Mouse (Mus musculus) thymus, postnatal 36 days (tissue): ENCODE measurements around the gene Eid1.

Experiments used
- DNase-seq, 2 experiments: peaks; one replicate each; pipeline ENCODE4 v3.0.0; 2022; ENCODE audit warnings: mixed read lengths in 2 of 2

Eid1 gene

DNA sequence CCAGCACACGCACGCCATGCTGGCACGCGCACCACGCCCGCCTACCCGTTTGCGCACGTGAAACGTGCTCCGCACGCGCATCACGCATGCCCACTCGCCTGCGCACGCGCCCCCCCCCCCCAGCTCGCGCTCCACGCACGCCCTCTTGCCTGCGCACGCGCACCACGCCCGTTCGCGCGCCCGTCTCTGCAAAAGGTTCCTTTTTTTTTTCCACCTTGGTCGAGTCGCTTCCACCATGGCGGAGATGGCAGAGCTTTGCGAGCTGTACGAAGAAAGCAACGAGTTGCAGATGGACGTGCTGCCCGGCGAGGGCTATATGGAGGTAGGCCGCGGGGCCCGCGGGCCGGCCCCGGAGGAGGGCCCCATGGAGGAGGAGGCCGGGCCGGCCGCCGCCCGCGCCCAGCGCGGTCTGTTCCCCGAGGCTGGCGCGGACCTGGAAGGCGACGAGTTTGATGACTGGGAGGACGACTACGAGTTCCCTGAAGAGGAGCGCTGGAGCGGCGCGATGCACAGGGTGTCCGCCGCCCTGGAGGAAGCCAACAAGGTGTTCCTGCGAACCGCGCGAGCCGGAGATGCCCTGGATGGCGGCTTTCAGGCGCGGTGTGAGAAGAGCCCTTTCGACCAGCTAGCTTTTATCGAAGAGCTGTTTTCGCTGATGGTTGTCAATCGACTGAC is at the start of gene Eid1:
TSS of gene Eid1 (plus strand) at position 139 of the 675 bp plus-strand sequence.
- peak; percentile 76 to 80 for DNase-seq

DNA sequence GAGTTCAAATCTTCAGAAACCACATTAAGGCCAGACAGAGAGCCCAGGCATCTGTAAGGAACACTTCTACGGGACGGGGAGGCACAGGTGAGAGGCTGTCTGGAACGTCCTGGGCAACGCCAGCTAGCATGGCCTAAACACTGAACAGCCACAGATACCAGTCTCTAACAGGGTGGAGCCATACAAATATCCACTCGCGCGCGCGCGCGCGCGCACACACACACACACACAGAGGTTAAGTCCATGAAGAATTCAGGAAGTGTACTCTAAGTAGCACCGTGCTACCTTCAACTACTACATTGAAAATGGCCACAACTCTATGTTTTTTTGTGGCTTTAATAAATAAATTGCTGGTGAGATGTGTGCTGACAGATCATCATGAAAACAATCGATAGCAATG is 49.7 kb upstream of the Eid1 start:
- no peak for DNase-seq

DNA sequence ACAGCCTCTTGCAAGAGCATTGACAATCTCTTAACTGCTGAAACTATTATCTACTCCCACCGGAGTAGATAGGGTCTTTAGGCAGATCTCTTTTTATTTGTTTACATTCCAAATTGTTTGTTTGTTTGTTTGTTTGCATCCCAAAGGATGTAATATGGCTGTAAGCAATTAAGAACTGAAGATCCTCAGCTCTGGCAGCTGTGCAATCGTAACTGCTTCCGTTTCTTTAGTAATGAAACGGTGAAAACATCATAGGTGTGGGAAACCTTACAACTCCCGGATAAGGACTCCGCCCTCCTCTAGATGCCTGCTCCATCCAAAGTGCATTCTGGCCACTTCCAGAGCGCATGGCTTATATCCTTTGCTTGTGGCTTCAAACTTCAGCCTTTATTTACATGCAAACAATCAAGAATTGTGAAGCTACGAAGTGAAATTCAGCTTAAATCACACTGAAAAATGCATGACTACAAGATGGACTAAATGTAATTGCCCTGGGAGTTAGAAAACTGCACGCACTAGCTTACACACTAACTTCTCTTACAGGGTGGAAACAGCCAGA is 48.7 kb upstream of the Eid1 start:
- DNase-seq, result no peak

- DNase-seq, result peak; percentile 96 to 98
Observed at GRCm38 (mm10) chr2:125624837-125625351, 48.0 kb upstream of the Eid1 start, which contains the start of gene Cep152. Gene Cep152 (minus strand): TSS chr2:125625113.

DNA sequence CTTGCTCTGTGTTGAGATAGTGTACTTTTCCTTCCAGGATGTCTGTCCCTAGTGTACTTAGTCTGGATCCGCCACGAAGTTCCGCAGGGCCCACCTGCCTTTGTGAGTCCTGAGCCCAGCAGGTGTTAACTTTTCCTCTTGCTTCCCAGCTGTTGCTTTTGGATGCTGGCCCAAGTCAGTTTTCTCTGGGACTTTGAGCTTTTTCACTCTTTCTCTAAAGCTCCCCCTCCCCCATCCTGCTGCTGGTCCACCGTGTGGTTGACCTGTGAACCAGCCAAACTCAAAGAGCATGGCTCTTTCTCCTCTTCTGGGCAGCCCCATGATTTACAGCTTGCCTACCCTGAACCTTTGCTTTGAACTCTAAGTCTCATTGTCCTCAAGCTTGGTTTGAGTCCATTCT is 46.4 kb upstream of the Eid1 start:
- no peak for DNase-seq

GRCm38 (mm10) chr2:125628487-125628886 is 44.4 kb upstream of the Eid1 start:
- DNase-seq, result no peak

DNA sequence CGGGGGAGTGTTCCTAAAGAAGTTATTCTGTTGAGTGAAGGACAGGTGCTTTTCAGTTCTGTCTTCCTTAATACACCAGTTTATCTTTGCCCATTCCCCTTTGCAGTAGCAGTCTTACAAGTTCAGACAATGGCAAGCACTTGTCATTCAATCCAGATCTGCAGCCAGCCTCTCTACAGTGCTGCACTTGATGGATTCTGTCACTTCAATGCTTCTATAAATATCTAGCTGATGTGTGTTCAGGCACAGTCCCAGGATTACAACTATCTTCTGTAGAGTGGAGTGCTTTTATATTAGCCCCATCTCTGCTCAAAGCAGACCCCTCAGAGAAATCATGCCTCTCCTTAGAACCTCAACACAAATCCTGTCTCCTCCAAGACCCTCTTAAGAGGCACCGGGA is 42.9 kb upstream of the Eid1 start:
- DNase-seq, result no peak

GRCm38 (mm10) chr2:125637331-125637730 is 35.6 kb upstream of the Eid1 start:
- DNase-seq, result no peak

DNA sequence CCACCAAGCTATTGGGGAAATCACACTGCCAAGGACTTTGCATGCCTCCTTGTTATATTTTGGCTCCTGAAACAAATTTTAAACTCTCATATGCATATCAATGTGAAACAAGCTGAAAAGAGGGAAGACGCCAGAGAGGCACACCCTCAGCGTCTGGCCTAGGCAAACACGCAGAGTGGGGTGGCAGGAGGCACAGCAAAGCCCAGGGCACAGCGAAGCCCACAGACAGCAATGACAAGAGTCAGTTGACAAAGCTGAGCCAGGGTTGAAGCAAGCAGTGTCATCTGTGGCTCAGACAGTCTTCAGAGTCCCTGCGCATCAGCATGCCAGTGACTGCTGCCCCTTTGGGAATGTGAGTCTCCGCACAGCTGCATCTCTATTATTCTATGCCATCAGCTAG is 28.0 kb upstream of the Eid1 start:
- no peak for DNase-seq

GRCm38 (mm10) chr2:125650038-125650437 is 22.9 kb upstream of the Eid1 start:
- DNase-seq, result no peak

GRCm38 (mm10) chr2:125650742-125651352 is 22.0 kb upstream of the Eid1 start:
- no peak for DNase-seq

DNA sequence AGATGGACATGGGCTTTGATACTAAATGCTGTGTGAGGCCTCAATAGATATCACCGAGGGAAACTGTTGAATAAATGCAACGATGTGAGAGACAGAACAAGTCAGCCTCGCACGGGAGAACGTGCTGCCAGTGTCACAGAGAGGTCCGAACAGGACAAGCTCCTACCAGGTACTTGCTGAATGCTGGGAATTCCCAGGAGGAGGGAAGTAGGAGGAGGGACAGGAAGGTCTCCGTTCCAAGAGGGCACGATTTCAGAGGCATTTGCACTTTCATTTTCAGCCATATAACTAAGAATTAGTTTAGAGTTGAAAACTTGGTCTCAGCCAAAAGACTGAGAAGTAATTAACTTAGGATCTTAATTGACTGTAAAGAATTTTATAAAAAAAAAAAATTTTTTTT is 21.3 kb upstream of the Eid1 start:
- no peak for DNase-seq

- DNase-seq, result no peak
Observed at GRCm38 (mm10) chr2:125653286-125653685, 19.6 kb upstream of the Eid1 start.

GRCm38 (mm10) chr2:125655391-125655790 is 17.5 kb upstream of the Eid1 start:
- DNase-seq, result no peak

DNA sequence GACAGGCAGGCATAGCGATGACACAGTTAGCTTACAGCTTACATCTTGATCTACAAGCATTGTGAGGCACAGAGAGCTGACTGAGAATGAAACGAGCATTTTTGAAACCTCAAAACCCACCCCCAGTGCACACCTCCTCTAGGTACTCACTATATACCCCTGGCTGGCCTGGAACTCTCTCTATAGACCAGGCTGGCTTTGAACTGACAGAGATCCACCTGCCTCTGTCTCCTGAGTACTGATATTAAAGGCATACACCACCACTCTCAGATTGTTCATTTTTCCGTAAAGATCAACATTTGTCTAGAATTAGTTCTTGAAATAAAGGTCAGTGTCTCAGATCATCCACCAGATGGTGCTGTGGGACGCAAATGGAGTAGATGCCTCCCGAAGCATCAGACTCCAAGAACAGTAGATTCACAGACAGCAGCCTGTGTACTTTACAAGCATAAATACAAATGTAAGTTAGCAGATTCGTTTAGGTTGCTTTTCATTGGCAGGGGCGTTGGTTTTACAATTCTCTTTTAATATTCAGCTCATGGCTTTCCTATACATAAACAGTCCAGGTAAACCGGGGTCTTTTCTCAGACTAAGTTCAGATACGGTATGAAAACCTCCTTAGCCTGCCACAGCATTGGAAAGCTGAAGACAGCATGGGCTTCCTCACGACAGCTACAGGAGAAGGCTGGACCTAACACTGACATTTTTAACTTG is 12.9 kb upstream of the Eid1 start:
- peak; percentile 59 to 64 for DNase-seq

GRCm38 (mm10) chr2:125660537-125661130 is 12.3 kb upstream of the Eid1 start:
- peak; percentile 15 to 35 for DNase-seq

DNA sequence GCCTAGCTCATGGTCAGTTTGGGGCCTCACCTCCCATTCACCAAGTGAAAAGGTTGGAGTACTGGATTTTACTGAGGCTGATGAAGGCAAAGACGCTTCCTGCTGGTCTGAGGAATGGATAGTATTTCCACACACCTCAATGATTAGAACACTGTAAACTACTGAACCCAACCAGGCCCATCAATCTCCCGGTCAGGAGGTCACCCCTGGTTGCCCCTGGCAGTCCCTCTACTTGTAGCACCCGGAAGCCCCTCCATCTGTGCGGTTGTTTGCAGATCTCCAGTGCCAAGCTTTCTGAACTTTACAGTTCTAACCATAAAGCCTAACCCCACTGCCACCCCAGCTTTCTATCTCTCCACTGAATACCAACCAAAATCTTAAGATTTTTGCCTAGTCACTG is 11.7 kb upstream of the Eid1 start:
- no peak for DNase-seq

- DNase-seq, result no peak
Observed at GRCm38 (mm10) chr2:125662517-125662916, 10.4 kb upstream of the Eid1 start.

GRCm38 (mm10) chr2:125665213-125665612 is 7.7 kb upstream of the Eid1 start:
- no peak for DNase-seq

DNA sequence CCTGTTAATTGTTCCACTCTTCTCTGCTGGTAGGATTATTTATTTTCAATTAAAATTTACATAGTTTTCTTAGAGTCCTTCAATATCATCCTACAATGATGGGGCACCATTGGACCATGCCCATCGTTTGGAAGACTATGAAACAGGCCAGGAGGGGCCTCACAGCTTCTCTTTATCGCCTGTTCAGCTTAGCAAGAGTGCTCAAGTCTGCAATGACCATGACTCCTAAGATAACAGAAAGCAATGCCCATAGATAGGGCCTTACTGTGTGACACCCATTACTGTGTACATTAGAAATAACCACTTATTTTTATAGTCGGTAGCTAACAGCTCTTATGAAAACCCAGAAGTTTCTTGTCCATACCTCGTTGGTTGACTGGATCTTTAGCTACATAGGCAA is 7.0 kb upstream of the Eid1 start:
- DNase-seq, result no peak

DNA sequence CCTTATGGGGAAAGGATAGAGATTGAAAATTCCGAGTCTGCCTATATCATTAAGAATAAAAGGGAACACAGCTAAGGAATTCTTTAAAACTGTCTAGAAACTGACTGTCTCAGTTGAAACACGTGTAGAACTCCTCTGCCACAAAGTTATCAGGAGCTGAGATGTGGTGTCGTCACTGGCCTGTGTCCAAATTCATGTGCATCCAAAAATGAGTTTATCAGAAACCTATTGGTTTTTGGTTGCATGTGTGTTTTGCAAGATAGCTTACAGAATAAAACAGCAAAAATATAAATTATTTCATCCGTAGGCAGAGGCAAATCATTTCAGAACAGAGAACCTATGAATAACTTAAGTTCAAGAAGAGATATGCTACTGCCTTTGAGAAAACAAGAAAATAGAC is 6.2 kb upstream of the Eid1 start:
- DNase-seq, result no peak

- no peak for DNase-seq
Observed at GRCm38 (mm10) chr2:125667184-125667583, 5.7 kb upstream of the Eid1 start.

GRCm38 (mm10) chr2:125667721-125668120 is 5.2 kb upstream of the Eid1 start:
- DNase-seq, result no peak
